Mouse (Mus musculus): ENCODE results near the gene Pde10a. TPM values are rescaled to one million over a fixed set of nuclear protein-coding genes. Genes with fewer than 3 reads are reported as not detected.

Gene Pde10a
- 1 to 10 TPM; 1.4 to 1.5 TPM for total RNA-seq (2023)

DNA sequence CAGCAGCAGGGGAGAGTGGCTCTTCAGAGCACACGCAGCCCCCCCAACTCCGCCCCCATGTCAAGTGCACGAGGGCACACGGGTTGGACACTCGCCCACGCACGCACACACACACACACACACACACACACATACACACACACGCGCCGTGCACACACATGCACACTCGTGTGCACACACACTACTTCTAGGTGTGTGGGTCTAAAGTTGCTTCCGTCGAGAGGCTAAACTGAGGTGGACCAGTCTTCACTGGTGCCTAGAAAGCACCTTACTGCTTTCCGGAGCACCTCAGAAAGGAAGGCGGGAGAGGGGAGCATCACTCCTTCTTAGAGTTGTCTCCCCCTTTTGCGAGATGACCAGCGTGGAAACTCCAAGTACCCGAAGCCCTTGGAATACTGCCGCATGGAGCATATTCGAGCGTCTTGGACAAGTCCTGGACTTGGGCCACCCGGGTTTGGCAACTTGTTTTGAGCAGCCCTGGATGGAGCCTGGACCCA lies at the start of gene Pde10a:
Gene Pde10a (plus strand): TSS at position 148 of the 497 bp plus-strand sequence.

DNA sequence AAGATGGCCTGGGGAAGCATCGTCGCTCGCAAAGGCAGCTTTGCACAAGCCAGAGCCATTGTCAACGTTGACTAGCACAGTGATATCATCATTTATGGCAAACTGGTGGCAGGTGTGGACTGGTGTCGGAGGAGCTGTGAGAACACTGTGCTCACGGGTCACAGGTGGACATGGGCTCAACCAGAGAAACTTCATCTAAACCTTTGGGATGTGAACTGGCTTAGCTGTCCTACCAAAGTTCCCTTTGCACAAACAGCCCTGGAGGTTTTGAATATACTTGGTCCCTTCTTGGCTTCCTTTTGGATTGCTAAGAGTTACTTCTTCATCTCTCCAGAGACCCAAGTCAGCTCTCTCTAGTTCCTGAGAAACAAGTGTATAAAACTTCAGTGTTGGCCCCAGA lies 41.7 kb downstream of the Pde10a start, which contains the start of gene Gm17087:
Gene Gm17087 (minus strand): TSS at position 101 of the 400 bp plus-strand sequence.

DNA sequence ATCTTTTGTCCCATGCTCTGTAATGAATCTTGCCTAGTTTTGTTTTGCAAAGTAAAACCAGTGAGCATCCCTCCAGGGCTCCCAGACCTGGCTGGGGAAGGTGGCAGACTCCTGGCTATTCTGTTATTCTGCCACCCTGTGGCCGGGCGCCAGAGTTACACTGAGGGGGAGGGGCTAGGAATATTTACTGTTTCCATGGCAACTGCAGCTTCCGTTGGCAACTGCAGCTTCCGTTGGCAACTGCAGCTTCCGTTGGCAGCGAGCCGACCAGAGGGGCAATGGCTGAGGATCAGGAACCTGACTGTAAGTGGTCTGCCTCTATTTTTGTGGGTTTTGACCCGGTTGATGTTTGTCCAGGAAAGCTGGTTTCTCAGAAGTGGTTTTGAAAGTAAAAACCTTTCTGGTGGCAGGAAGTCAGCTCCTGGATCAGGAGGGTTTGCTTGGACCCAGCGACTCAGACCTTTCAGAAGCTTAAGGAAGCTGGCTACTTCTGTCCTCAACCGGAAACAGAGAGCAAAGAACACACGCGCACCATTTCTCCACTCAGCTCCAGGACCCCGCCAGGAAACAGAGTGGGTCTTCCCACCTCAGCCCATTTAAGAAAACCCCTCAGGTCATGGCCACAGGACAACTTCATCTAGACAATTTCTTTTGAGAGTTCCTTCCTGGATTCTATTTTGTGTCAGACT lies 463.1 kb downstream of the Pde10a start, which contains the start of gene 1700010I14Rik:
Gene 1700010I14Rik (plus strand): TSS at position 215 of the 689 bp plus-strand sequence.

Other genes with a start within 250 kb of the Pde10a start
- gene Mpc1, start 242.5 kb upstream of the Pde10a start, total RNA-seq (2023): 10 to 100 TPM; 60.7 to 61.5 TPM
- 100 to 1,000 TPM in 1 of 2 experiments, 10 to 100 TPM in 1; 96.0 to 112 TPM for gene Sft2d1, start 214.3 kb upstream of the Pde10a start, total RNA-seq (2023)
- under 1 TPM; 0.29 to 0.42 TPM for gene Prr18, start 187.9 kb upstream of the Pde10a start, total RNA-seq (2023)
- gene T2, start 169.4 kb upstream of the Pde10a start, total RNA-seq (2023): not detected
- not detected for gene T, start 90.9 kb upstream of the Pde10a start, total RNA-seq (2023)
- gene Gm17087, start 41.6 kb downstream of the Pde10a start, total RNA-seq (2023): not detected